Mouse (Mus musculus) MEL (cell line): Measurements from ENCODE around the gene Cd24a.

ENCODE experiments used
- CTCF ChIP-seq, 3 experiments: IDR thresholded peaks in 2 of 3; conservative IDR thresholded peaks in 1 of 3; 2 replicates each; pipeline ENCODE4 v1.5.1; 2011 to 2012; ENCODE audit warnings: low read length in 3 of 3, low read depth in 2 of 3, mild to moderate bottlenecking in 2 of 3, improper control_type of control experiment in 1 of 3, inconsistent platforms in 1 of 3, mixed read lengths in 1 of 3, moderate library complexity in 1 of 3; ENCODE audit not compliant: control insufficient read depth in 1 of 3, insufficient read depth in 1 of 3, poor library complexity in 1 of 3, severe bottlenecking in 1 of 3
- MXI1 ChIP-seq: IDR thresholded peaks from 2 replicates; pipeline ENCODE4 v1.6.1; 2011; ENCODE audit warnings: mild to moderate bottlenecking, low read depth, low read length, improper control_type of control experiment
- NRF1 ChIP-seq: IDR thresholded peaks from 2 replicates; pipeline ENCODE4 v1.6.1; 2014; ENCODE audit warnings: low read depth, mild to moderate bottlenecking, inconsistent platforms, low read length, improper control_type of control experiment, moderate library complexity; ENCODE audit not compliant: poor library complexity, insufficient read depth, severe bottlenecking
- POLR2A ChIP-seq, 2 experiments: IDR thresholded peaks; 2 replicates each; pipeline ENCODE4 v1.6.1; 2011 to 2012; ENCODE audit warnings: low read length in 2 of 2, mild to moderate bottlenecking in 2 of 2, control low read depth in 1 of 2, improper control_type of control experiment in 1 of 2, low read depth in 1 of 2, moderate library complexity in 1 of 2; ENCODE audit not compliant: control insufficient read depth in 1 of 2, insufficient read depth in 1 of 2, poor library complexity in 1 of 2
- POLR2AphosphoS5 ChIP-seq: IDR thresholded peaks from 2 replicates; pipeline ENCODE4 v1.6.1; 2012; ENCODE audit warnings: low read depth, borderline replicate concordance, mild to moderate bottlenecking, inconsistent platforms, low read length, moderate library complexity, mixed read lengths
- RCOR1 ChIP-seq: IDR thresholded peaks from 2 replicates; pipeline ENCODE4 v1.6.1; 2012; ENCODE audit warnings: low read depth, mild to moderate bottlenecking, inconsistent platforms, low read length, improper control_type of control experiment

GRCm38 (mm10) chr10:43538831-43539230 lies 39.3 kb upstream of the Cd24a start:
- TF ChIP-seq POLR2A (IDR thresholded peaks at IDR 0.05; ENCODE audit: control insufficient read depth in 1 of 2, insufficient read depth in 1 of 2, low read depth in 1 of 2, low read length in 2 of 2, poor library complexity in 1 of 2) (no peak), CTCF (IDR thresholded peaks at IDR 0.05 in 2 of 3, conservative IDR thresholded peaks at IDR 0.05 in 1 of 3; ENCODE audit: control insufficient read depth in 1 of 3, insufficient read depth in 1 of 3, low read depth in 2 of 3, low read length in 3 of 3, poor library complexity in 1 of 3, severe bottlenecking in 1 of 3) (no peak), POLR2AphosphoS5 (no peak), RCOR1 (no peak), MXI1 (no peak), NRF1 (no peak)
